Mouse (Mus musculus) heart, embryonic 11.5 days (tissue): ENCODE measurements around the gene Parp4. TPM values are rescaled to one million over a fixed set of nuclear protein-coding genes. Genes with fewer than 3 reads are reported as not detected.
A peak's percentile ranks its signal among the peaks of the same experiment; 100 is the strongest.

Experiments used
- ATAC-seq: fragments of 200-750 bp; cut with Nextera tagmentation; replicated peaks from 2 replicates; pipeline ENCODE4 v1.8.0; 2017; ENCODE audit warnings: moderate library complexity; ENCODE audit not compliant: insufficient number of reproducible peaks, low FRiP score, low TSS enrichment
- H3K27ac ChIP-seq: fragments of 300-500 bp; sonication (generic); 2 replicates; pipeline ENCODE4 v1.5.1; 2014; ENCODE audit warnings: mild to moderate bottlenecking, low read depth, low read length
- H3K27me3 ChIP-seq: fragments of 300-500 bp; sonication (generic); 2 replicates; pipeline ENCODE4 v1.6.1; 2014; ENCODE audit warnings: mild to moderate bottlenecking, low read length, mixed read lengths; ENCODE audit not compliant: control insufficient read depth, insufficient read depth
- H3K36me3 ChIP-seq: fragments of 300-500 bp; sonication (generic); 2 replicates; pipeline ENCODE4 v1.6.1; 2014; ENCODE audit warnings: mild to moderate bottlenecking, low read length, moderate library complexity, mixed read lengths; ENCODE audit not compliant: control insufficient read depth, insufficient read depth
- H3K4me1 ChIP-seq: fragments of 300-500 bp; sonication (generic); 2 replicates; pipeline ENCODE4 v1.6.1; 2014; ENCODE audit warnings: low read length; ENCODE audit not compliant: control insufficient read depth, insufficient read depth
- H3K4me2 ChIP-seq: fragments of 300-500 bp; sonication (generic); 2 replicates; pipeline ENCODE4 v1.6.1; 2014; ENCODE audit warnings: mild to moderate bottlenecking, moderate library complexity
- H3K4me3 ChIP-seq: fragments of 300-500 bp; sonication (generic); 2 replicates; pipeline ENCODE4 v1.5.1; 2014; ENCODE audit warnings: low read depth, low read length
- H3K9ac ChIP-seq: fragments of 300-500 bp; sonication (generic); 2 replicates; pipeline ENCODE4 v1.6.1; 2014; ENCODE audit warnings: mild to moderate bottlenecking, low read depth, low read length, moderate library complexity
- H3K9me3 ChIP-seq: fragments of 300-500 bp; sonication (generic); replicated peaks from 2 replicates; pipeline ENCODE4 v1.6.1; 2016; ENCODE audit warnings: low read length; ENCODE audit not compliant: control insufficient read depth
- WGBS: fragments of 180-500 bp; shearing (Covaris S2); extraction: QIAGEN DNeasy Blood & Tissue Kit; methylation state at CpG from one replicate; pipeline ENCODE4 v1.1.7; 2014; ENCODE audit not compliant: insufficient replicate concordance; 5-methylcytosine and 5-hydroxymethylcytosine counted together
- polyA plus RNA-seq: library from polyadenylated mRNA; unstranded; fragments of >200 nt; fragmentation: Nextera tagmentation; extraction: Ambion mirVana; gene quantifications from 2 replicates; pipeline ENCODE4 v1.2.1, GENCODE M21; 2014

Parp4 gene
- polyA plus RNA-seq, 1 experiment from 2014 or later: 12.6 TPM

DNA sequence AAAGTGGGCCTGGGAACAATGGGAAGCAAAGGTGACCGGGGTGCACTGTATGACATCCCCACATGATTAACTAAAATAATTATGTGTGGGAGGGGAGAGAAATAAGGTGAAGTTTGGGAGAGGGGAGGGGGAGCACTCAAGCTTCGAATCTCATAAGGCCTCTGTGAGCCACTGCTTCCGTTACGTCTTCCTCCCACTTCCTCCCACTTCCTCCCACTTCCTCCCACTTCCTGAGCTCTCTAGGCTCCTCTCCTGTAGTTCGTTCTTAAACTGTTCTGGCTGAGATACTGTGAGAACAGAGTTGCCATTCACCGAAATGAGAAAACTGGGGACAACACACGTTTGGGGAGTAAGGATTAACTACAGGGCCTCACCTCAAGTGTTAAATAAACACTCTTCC, 7.9 kb upstream of the Parp4 start:
- Histone ChIP-seq H3K4me3 (no peak overlapping the region), H3K4me2 (no peak overlapping the region), H3K9me3 (no peaks in the 10 kb centered on the region), H3K4me1 (no peaks in the 10 kb centered on the region), H3K36me3 (peaks cover 7% of the 10 kb centered on the region; the same call in 1 of the 2 replicates), H3K27ac (no peak overlapping the region), H3K9ac (no peak overlapping the region), H3K27me3 (no peaks in the 10 kb centered on the region)
- WGBS: 56% methylated on average over 7 of the region's 7 CpGs
- no peak for ATAC-seq

DNA sequence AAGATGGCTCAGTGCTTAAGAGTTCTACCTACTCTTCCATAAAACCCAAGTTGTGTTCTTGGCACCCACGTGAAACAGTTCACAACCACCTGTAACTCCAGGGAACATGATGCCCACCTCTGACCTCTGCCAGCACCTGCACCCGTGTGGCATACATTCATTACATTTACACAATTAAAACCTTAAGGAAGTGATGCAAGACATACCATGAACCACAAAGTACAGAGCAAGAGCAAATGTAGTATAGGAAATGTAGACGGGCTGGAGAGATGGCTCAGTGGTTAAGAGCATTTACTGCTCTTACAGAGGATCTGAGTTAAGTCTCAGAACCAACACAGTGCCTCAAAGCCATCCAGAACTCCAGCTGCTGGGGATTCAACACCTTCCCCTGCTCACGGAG, 6.4 kb upstream of the Parp4 start:
- H3K9ac ChIP-seq: no peak overlapping the region
- H3K4me2 ChIP-seq: no peak overlapping the region
- H3K4me3 ChIP-seq: no peak overlapping the region
- ATAC-seq: no peak
- H3K36me3 ChIP-seq: no peaks in the 10 kb centered on the region
- H3K27ac ChIP-seq: no peak overlapping the region
- no peaks in the 10 kb centered on the region for H3K9me3 ChIP-seq
- WGBS: 91% methylated on average over 4 of the region's 4 CpGs
- H3K4me1 ChIP-seq: no peaks in the 10 kb centered on the region
- no peaks in the 10 kb centered on the region for H3K27me3 ChIP-seq

DNA sequence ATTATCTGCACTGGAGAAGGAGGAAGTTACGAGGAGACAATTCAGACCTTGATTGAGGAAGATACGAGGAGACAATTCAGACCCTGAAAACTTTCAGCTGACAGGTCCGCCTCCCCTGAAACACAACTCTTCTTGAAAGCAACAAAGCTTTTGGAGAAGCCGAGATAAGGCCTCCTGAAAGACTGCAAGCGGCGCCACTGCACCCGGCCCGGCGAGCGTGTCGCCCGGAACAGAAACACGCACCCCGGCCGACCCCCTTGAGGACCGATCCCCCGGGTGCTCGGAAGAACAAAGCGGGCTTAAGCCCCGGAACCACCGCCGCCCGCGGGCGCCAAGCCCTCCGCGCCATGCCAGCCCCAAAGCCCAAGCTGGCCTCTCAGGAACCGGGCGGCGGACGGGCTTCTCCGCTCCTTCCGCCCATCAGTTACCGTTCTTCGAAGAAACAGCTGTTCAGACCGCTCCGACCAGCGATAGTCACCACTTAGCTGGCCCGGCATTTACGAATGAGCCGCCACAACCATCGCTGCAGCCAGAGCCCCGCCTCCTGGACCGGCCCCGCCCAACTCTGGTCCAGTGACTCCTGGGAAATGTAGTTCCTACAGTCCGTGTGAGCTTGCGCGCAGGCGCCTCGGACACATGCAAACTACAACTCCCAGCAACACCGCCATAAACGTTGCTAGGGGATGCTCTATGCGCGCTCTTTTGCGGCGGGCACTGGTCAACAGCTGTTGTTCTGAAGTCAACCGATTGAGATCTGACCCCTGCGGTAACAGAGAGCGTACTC, 3.9 kb upstream of the Parp4 start:
- WGBS: under 1% methylated on average over 59 of the region's 59 CpGs
- H3K27ac ChIP-seq: peak overlapping the region; percentile 67
- H3K4me3 ChIP-seq: peak overlapping the region; percentile 62
- H3K9me3 ChIP-seq: no peaks in the 10 kb centered on the region
- no peaks in the 10 kb centered on the region for H3K36me3 ChIP-seq
- H3K27me3 ChIP-seq: no peaks in the 10 kb centered on the region
- H3K4me1 ChIP-seq: peaks cover 2% of the 10 kb centered on the region; the same call in 1 of the 2 replicates
- peak; percentile 96 for ATAC-seq
- H3K9ac ChIP-seq: peak overlapping the region; percentile 72
- H3K4me2 ChIP-seq: peak overlapping the region; percentile 65

DNA sequence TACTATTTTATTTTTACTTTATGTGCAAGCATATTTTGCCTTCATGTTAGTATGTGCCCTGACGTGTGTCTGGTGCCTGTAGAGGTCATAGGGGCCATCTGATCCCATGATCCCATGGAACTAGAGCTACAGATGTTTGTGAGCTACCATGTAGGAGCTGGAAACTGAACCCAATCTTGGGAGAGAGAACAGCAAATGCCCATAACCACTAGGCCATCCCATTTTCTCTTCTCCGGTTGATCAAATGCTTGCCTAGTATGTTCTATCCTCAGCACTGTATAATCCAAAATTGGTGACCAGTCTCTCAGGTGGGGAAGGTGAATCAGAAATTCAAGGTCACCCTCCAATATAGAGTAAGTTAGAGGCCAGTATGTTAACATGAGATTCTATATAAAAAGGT, 2.9 kb upstream of the Parp4 start:
- Histone ChIP-seq H3K9ac (no peak overlapping the region), H3K9me3 (no peaks in the 10 kb centered on the region), H3K27ac (no peak overlapping the region; the same call in 1 of the 2 replicates), H3K4me2 (peak overlapping the region; percentile 65; the same call in 1 of the 2 replicates), H3K4me1 (peaks cover 2% of the 10 kb centered on the region; the same call in 1 of the 2 replicates), H3K27me3 (no peaks in the 10 kb centered on the region), H3K36me3 (no peaks in the 10 kb centered on the region), H3K4me3 (peak overlapping the region; percentile 62; the same call in 1 of the 2 replicates)
- ATAC-seq: no peak
- WGBS: 85% methylated on average over 2 of the region's 2 CpGs

DNA sequence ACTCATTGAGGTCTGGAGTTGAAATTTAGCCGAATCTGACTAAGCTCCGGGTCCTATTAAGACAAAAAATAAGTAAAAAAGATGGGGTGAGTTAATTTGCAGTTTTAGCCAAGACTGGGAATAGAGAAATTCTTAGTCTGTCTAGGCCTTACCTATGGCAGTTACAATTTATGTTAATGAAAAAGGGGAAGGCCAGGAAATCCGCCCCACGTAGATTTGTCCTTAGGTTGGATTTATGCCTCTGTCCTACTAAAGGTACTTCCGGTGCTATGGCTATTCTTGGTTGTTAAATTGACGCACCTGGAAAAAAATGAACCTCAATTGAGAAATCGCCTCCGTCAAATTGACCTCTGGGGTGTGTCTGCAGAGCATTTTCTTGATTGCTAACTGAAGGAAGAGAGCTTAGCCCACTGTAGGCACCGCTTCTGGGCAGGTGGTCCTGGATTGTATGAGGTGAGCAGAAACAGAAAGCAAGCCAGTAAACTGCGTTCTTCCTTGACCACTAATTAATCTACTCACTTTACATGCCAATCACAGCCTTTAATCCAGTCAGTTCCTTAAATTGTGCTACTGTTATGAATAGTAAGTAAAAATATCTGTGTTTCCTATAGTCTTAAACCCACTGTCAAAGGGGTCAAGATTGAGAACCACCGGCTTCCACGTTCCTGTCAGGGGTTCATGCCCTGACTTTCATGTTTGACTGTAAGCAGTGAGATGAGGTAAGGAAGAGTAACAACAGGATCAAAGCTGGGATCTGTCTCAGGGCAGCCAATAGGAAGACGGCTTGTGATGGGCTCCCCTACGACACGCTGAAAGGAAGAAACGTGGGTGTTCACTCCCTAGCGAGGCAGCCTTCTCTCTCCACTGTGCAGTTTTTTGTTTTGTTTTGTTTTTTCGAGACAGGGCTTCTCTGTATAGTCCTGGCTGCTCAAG, 816 bp downstream of the Parp4 start:
- WGBS: 68% methylated on average over 18 of the region's 18 CpGs
- H3K4me3 ChIP-seq: peak overlapping the region; percentile 61
- peak overlapping the region; percentile 74 for H3K9ac ChIP-seq
- H3K9me3 ChIP-seq: no peaks in the 10 kb centered on the region
- H3K36me3 ChIP-seq: no peaks in the 10 kb centered on the region
- H3K4me1 ChIP-seq: peaks cover 6% of the 10 kb centered on the region
- H3K4me2 ChIP-seq: peak overlapping the region; percentile 70
- no peaks in the 10 kb centered on the region for H3K27me3 ChIP-seq
- H3K27ac ChIP-seq: no peak overlapping the region
- ATAC-seq: no peak

DNA sequence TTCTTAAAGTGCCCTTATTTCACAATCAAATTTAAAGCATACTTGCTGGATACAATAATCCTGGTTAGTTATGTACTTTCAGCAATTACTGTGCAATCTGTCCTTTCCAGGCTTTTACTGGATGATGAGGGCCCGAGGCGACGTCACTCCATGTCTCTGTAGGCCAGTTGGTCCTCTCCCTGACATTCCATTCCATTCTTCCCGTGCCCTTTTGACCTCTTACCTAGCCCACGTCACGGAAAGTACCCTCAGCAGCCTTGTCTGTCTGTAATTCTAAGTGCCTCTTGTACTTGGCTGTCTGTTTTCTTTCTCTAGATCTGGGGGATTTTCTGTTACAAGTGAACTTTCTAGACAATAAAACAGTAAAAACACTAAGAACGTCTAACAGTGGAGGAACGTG, 3.6 kb downstream of the Parp4 start:
- H3K9ac ChIP-seq: no peak overlapping the region
- no peaks in the 10 kb centered on the region for H3K27me3 ChIP-seq
- no peaks in the 10 kb centered on the region for H3K9me3 ChIP-seq
- H3K4me1 ChIP-seq: peaks cover 11% of the 10 kb centered on the region
- no peak overlapping the region for H3K4me2 ChIP-seq
- H3K36me3 ChIP-seq: no peaks in the 10 kb centered on the region
- ATAC-seq: no peak
- 38% methylated on average over 8 of the region's 8 CpGs for WGBS
- H3K4me3 ChIP-seq: no peak overlapping the region
- H3K27ac ChIP-seq: no peak overlapping the region

DNA sequence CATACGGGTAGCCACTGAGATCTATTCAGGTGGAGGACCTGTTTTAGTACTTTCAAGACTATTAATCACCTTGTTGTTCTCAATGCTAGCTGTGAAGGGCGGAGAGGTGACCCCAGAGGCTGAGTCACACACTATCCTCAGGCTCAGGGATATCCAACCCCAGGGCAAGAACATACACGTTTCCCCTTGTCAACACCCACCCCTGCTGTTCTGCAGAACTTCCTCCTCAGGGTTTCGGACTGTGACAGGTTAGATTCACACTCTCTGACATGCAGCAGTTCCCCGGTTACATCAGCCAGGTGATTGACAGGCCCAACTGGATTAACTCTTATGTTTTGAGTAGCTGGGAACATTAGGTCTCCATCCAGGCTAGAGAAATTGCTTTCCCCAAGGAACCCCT, 5.7 kb downstream of the Parp4 start:
- no peaks in the 10 kb centered on the region for H3K9me3 ChIP-seq
- H3K9ac ChIP-seq: no peak overlapping the region
- peak overlapping the region; percentile 18; the same call in 1 of the 2 replicates for H3K4me2 ChIP-seq
- H3K4me3 ChIP-seq: no peak overlapping the region
- WGBS: 24% methylated on average over 5 of the region's 5 CpGs
- H3K4me1 ChIP-seq: peaks cover 11% of the 10 kb centered on the region
- H3K27ac ChIP-seq: peak overlapping the region; percentile 79
- no peaks in the 10 kb centered on the region for H3K27me3 ChIP-seq
- H3K36me3 ChIP-seq: peaks cover 4% of the 10 kb centered on the region; the same call in 1 of the 2 replicates
- ATAC-seq: peak; percentile 49; the same call in 1 of the 2 replicates

DNA sequence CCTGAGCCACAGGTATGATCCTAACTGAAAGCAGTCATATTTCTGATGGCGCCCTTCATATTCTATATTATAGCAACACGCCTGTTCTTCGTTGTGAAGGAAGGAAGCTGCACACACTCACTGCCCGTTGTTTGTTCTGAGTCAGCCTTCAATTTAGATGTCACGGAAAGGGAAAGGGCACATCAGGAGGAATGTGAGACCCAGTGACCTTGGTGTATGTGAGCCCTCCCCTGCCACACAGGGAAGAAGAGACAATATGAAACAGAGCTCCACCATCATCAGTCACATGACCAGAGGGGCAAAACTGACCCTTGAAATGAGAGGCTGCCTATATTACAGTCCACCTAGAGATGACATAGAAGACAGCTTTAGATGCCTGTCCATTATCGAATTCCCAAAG, 6.9 kb downstream of the Parp4 start:
- H3K4me3 ChIP-seq: no peak overlapping the region
- H3K9ac ChIP-seq: no peak overlapping the region
- H3K36me3 ChIP-seq: peaks cover 4% of the 10 kb centered on the region; the same call in 1 of the 2 replicates
- H3K4me1 ChIP-seq: peaks cover 9% of the 10 kb centered on the region
- no peaks in the 10 kb centered on the region for H3K9me3 ChIP-seq
- no peak overlapping the region for H3K4me2 ChIP-seq
- no peak for ATAC-seq
- H3K27ac ChIP-seq: no peak overlapping the region
- no peaks in the 10 kb centered on the region for H3K27me3 ChIP-seq
- 83% methylated on average over 6 of the region's 6 CpGs for WGBS
